Mouse (Mus musculus) liver, embryonic 14.5 days (tissue): ENCODE measurements around the gene Cd44.

Experiments used
- CTCF ChIP-seq: IDR thresholded peaks from 2 replicates; pipeline ENCODE4 v1.5.1; 2016; ENCODE audit warnings: antibody characterized with exemption, low read depth, control low read depth
- EP300 ChIP-seq: IDR thresholded peaks from 2 replicates; pipeline ENCODE4 v1.6.1; 2016; ENCODE audit warnings: antibody characterized with exemption, low read depth

GRCm38 (mm10) chr2:102878513-102878912 is 23.0 kb downstream of the Cd44 start:
- TF ChIP-seq CTCF = no peak
- no peak for TF ChIP-seq EP300
